Mouse (Mus musculus): ENCODE data around the gene Gclc.
A peak's percentile ranks its signal among the peaks of the same experiment; 100 is the strongest.

Gclc gene

DNA sequence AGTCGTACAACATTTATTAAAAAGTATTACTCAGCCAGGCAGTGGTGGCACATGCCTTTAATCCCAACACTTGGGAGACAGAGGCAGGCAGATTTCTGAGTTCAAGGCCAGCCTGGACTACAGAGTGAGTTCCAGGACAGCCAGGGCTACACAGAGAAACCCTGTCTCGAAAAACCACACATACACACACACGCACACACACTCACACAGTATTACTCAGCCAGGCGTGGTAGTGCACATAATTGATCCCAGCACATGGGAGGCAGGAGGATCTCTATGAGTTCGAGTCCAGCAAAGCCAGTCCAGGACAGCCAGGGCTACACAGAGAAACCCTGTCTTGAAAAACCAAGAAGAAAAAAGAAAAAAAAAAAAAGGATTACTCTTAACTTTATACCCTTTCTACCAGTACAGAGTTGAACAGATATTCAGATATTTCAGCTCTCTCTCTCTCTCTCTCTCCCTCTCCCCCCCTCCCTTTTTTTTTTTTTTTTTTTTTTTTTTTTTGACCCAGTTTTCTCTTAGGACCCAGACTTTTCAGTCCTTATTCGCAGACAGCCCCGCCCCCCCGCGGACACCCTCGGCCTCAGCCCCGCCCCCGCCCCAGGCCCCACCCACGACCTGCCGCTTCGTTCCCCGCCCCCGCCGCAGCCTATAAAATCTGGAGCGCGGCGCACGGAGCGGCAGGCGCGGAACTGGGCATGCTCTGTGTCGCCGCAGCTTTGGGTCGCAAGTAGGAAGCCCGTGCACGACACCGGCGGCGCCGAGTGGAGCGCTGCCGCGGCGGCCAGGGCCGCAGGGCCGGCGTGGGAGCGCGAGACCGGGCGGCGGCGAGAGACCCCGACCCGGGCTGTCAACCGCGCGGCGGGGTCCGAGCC is at the start of gene Gclc:
TSS of gene Gclc (plus strand) at position 683 of the 875 bp plus-strand sequence.
- peak; percentile 77 for DNase-seq (ENCODE audit: low read depth, low spot score)

DNA sequence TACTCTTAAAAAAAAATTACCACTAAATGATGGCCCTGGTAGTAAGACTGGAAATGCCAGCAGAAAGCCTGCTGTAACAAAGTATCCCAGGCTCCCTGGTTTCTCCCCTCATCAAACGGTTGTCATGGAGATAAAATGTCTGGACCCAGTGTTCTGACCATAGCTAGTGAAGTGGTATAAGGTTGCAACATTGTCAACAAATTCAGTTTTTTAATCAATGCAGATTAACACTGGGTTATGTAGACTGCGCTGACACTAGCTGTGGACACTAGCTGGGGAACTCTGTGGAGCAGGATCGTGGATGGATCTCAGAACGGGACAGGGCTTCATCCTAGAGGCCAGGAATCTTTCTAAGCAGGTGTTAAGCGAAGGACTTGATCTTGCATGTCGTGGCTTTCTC is 47.8 kb upstream of the Gclc start:
- no peak for DNase-seq (ENCODE audit: low read depth, low spot score)

DNA sequence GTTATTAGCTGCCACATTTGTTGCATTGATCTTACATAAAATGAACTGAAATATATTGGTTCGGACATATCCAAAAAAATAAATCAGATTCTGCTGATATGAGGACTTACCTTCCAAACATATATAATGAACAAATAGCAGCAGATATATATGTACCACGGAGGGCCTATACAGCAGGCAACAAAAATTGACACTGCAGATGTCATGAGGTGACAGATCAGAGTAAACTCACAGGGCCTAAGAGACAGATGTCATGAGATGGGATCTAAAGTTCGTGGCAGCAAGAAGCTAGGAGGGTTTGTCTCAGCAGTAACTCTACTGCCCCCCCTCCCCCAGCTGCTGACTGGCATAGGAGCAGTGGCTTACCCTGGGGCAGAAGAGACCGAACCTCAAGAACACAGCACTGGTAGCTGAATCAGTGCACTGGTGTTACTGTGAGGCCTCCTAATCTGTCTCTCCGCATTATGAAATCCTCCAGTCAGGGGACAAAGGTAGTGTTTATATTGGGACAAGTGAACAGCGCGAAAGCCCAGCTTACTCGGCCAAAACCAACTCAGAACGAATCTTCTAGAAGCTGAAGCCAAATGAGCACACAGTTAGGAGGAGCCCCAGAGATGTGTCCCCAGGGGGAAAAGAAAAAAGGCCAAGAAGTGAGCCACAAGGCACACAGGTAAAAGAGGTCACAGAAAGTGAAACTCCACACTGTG is 46.7 kb upstream of the Gclc start:
- no peak for DNase-seq (ENCODE audit: low read depth, low spot score)

DNA sequence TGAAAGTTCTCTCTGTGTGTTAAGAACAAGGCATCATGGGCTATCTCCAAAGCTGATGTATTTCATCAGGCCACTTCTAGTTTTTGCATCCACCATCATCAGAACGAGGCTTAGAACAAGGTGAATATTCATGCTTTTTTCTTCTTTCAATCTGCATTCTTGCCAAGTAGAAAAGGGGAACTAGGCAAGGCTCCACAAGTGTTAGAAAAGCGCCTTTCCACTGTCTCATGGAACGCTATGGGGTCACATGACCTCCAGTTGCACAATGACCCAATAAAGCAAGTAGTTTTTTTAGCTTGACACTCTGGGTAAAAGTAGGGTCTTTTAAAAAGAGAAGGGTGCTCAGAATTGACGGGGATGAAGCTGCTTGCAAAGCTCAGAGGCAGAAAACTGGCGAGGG is 45.4 kb upstream of the Gclc start:
- DNase-seq (ENCODE audit: low read depth, low spot score), result no peak

DNA sequence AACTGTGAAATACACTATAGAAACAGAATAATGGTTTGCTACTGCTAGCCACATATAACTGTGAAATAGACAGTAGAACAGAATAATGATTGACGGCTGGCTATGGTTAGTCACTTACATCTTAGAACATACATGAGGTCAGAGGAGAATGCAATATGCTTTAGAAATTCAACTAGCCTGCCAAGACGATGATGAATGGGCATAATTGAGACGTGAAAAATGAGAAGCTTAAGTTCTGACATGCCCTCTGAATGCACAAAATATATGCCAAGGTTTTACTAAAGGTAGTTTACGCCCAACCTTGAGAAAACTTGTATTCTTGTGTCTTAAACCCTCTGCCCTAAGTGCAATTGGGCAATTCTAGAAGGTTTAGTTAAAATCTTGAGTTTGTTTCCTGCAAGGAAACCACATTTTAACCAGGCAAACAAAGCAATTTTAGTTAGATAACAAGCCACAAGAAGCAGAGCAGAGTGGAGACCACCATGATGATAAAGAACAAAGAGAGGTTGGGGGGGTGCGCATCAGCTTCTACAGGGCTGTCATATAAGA is 43.2 kb upstream of the Gclc start:
- peak; percentile 22 for DNase-seq (ENCODE audit: low read depth, low spot score)

DNA sequence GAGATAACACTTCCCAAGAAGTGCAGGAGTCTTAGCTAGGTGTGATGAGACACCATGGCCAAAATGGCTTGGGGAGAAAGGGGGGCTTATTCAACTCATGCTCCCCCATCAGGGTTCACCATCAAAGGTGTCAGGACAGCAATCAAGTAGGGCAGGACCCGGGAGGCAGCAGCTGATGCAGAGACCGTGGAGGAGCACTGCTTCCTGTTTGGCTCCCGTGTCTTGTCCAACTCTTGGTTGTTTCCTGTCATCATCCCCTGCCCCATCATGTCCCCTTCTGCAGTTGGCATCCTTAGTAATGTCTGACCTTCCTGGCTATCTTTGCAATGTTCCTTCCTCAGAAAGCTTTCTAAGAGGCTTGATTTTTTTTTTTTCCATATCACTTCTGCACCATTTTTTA is 41.5 kb upstream of the Gclc start:
- no peak for DNase-seq (ENCODE audit: low read depth, low spot score)

DNA sequence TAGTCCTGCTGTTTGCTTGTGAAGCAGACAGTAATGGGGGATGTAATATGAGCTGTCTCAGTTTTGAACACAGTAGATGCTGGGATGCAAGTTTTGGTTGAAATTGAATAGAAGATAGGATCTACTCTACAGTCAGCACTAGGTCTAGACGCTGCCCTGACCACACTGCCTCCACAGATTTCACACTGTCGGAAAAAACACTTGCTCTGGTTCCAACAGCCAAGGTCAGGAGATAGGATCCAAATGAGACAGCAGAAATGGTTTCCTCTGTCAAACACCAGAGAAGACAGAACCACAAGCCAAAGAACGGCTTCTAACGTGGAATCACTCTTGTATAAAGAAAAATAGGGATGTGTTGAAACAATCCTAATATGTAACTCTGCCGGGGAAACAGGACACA is 41.0 kb upstream of the Gclc start:
- DNase-seq (ENCODE audit: low read depth, low spot score), result no peak

DNA sequence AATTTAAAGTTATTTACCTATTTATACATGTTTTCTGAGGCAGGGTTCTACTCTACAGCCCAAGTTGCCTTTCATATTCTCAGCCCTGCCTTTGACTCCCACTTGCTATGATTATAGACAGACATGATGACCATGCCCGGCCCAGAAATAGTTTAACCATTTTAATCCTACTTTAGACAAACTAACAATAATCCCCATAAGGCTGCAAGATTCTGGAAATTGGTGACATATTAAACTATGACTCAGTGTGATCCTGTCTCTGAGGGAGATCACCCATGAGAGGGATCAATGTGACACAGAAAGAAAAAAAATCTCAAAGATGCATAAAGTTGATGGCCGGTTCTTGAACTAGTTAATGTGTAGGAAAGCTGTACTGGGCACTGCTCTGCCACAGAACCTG is 39.1 kb upstream of the Gclc start:
- DNase-seq (ENCODE audit: low read depth, low spot score), result no peak

DNA sequence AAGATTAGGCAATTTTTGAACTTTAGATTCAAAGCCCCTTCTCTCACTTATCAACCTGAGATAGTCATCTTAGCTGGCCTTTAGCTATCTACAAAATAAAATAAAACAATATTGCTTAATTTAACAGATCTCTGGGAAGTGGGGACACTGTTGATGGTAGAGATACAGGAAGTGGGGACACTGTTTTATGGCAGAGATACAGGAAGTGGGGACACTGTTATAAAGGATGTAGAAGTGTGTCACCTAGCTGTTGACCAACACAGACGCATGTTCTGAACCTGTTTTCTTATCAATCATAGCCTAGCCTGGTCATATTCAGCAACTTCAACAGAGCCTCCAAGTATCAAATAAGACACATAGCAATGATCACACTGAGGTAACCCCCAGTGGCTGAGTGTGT is 38.3 kb upstream of the Gclc start:
- DNase-seq (ENCODE audit: low read depth, low spot score), result no peak

DNA sequence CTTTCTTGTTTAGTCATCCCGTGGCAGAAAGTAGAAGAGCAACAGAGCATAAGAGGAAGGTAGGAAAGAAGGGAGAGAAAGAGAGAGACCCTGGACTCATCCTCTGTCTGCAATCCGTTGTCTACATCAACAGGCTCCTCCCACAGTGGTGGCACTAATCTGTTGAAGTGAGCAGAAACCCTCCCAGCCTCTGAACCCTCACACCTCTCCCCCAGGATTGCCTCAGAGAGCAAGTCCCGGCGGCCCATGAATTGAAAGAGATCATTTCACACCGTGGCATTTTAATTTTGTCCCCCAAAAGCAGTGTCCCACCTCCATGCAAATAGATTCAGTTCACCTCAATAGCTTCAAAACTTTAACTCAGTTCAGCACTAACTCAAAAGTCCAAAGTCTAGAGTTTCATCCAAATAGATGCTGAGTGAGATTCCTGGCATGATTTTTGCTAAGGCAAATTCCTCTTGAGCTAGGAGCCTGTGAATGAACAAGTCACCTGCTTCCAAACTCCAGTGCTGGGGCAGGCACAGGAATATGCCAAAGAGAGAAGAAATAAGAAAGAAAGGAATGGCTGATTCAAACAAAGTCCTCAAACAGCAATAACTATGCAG is 36.4 kb upstream of the Gclc start:
- DNase-seq (ENCODE audit: low read depth, low spot score), result no peak

DNA sequence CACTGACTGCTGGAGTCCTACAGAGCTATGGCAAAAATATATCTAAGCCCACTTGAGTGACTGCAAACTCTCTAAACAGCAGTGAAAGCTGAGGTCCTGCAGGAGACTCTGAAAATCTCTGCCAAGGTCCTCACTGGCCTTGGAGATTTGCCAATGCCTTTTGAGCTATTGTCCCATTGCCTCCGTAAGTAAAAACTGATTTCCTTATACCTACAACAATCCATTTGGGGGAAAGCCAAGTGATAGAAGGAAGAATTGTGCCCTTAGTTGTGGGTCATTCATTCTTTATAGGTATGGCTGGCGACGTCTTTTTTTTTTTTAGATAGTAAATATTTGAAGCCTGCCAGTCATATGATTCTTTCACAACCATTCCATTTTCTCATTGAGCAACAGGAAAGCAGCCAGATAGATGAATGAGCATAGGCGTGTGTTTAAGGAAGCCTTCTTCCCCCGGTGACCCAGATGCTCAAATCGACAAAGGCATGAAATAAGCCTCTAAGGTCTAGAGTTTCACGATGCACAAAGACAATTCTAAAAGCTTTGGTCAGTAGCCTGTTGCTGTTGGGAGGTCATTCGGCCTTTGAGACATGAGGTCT is 35.4 kb upstream of the Gclc start:
- no peak for DNase-seq (ENCODE audit: low read depth, low spot score)

DNA sequence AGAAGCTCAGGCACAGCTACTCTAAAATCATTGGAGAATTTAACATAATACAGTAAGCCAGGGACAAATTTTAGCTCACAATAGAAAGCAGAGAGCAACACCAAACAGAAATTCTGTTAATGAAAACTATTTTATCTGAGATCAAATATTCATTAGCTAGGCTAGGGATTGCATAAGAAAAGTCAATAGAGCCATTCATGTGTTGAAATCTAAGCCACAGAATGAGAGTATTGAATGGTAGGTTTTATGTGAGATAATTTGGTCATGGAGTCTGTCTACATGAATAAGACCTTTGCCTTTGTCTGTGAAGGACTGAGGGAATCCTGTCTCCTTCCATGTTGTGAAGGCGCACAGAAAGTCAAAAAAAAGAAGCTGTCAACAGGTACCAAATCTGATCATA is 34.7 kb upstream of the Gclc start:
- DNase-seq (ENCODE audit: low read depth, low spot score), result no peak

DNA sequence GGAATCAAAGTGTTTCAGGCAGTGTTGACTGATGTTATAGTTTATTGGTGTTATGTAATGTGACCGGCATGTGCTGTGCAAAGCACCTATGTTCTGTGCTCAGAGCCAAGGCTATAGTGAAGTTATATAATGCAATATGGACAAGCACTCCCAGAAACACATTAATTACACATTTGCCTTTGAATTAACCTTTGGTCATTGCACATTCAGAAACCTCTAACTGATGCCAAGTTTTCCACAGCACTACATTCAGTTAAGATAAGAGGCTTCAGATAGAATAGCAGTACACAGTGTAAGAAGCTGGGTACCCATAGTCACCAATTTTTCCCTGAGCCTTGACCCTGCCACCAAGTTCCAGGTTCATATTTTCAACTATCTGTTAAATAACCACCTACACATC is 32.0 kb upstream of the Gclc start:
- no peak for DNase-seq (ENCODE audit: low read depth, low spot score)

DNA sequence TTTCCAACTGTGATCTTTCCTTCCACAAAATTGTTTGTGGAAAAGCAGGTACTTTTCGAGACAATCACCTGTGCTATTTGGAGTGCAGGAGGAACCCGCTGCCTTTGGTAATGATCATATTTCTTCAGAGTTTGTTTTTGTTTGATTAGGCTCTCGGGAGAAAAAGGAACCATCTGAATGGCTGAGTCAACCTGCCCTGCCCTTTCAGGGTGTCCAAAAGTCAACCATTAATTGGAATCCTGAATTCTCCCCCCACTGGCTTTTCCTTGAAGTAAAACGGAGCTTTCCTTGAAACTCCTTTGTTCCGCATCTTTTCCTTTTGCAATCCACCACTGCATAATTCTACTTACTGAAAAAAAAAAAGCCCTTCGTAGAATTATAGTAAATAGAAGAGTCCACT is 30.1 kb upstream of the Gclc start:
- DNase-seq (ENCODE audit: low read depth, low spot score), result no peak

DNA sequence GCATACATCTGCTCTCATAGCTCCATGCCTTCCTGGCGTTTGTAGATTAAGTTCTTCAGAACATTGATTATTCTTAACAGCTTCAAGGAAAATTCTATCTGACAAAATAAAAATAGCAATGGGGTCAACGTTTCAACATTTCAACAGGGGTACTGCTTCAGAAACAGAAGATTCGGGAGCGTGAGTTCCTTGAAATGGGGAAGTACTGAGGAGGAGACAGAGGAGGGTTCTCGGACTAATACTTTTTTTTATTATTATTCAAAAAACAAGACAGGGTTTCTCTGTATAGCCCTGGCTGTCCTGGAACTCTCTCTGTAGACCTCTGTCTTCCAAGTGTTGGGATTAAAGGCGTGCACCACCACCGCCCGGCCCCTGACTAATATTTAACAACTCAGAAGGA is 28.9 kb upstream of the Gclc start:
- no peak for DNase-seq (ENCODE audit: low read depth, low spot score)

DNA sequence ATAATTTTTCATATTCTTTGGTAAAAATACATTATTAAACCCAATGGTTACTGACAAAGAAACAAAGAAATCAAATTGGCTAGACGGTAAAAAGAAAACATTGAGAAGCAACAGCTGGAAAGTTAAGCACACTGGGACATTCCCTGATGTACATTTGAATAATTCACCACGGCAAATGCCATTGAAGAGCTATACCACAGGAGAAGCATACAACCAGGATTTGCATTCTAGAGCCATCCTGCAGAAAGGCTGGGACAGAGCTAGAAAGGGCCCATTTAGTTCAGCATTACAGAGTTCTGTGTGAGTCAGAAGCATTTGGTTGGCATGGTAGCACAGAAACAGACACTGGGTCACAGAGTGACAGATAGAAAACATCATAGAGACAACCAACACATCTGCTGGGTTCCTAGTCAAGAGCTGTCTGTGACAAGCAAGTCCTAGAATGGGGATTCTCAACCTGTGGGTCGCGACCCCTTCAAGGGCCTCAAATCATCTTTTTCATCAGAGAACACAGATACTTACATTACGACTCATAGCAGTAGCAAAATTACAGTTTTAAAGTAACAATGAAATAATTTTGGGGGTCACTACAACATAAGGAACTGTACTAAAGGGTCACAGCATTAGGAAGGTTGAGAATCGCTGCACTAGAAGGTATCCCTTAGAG is 28.2 kb upstream of the Gclc start:
- no peak for DNase-seq (ENCODE audit: low read depth, low spot score)

DNA sequence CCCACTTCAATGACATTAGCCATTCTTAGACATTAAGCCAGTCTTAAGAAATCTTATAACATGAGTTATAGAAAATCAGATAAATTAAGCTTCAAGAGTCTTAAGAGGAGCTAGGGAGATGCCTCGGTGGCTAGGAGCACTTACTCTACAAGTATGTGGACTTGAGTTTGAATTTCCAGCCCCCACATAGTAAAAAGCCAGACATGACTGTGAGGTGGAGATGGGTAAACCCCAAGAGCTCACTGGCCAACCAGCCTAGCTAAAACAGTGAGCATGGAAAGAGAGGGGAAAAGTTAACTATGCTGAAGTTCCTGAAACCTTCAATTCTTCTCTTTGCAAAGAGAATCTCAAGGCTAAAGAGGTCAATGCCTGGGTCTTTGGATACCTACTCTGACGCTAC is 27.3 kb upstream of the Gclc start:
- DNase-seq (ENCODE audit: low read depth, low spot score), result no peak

DNA sequence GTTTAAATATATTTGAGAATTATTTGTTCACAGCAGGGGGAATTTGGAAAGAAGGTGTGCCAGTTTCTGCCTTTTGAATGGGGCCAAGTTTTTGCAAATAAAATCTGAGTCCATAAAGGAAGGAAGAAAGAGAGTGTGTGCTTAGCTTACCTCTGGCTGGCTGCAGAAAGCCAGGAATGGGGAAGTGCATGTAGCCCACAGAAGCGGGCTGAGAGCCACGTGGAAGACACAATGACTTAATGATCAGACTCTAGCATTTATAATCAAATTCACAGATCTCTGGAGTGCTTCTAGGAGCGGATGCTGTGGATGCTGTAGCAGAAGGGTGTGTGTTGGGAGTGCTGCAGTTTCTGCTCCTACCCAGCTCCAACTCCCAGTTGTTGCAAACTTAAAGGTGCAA is 22.3 kb upstream of the Gclc start:
- no peak for DNase-seq (ENCODE audit: low read depth, low spot score)

DNA sequence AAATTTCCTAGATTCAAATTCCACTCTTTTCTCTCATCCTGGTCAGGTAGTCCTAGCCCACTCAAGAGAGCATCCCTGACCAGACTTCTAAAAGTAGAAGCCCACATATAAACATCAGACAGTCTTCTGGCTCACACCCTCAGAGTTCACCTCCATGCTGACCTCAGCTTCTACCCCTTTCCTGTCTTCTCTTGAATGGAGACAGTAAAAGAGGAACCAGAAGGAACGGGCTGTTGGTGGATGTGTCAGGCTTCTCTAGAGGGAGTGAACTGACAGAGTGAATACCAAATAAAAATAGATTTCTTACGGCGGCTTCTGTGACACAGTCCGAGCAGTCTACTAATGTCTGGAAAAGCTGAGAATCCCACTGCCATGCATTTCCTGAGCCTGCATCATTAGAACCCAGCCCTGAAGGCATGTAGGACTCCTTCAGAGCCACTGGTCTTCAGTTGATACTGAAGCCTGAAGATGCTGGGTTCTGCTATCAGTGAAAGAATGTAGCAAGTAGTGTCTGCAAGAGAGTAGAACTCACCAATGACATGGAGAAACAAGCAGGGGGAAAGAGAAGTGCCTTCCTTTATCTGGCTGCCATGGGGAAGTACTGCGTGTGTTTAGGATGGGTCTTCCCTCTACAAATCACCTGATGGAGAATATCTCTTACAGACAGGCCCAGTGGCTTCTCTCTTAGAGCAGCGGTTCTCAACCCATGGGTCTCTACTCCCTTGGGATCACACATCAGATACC is 16.9 kb upstream of the Gclc start:
- DNase-seq (ENCODE audit: low read depth, low spot score), result no peak

DNA sequence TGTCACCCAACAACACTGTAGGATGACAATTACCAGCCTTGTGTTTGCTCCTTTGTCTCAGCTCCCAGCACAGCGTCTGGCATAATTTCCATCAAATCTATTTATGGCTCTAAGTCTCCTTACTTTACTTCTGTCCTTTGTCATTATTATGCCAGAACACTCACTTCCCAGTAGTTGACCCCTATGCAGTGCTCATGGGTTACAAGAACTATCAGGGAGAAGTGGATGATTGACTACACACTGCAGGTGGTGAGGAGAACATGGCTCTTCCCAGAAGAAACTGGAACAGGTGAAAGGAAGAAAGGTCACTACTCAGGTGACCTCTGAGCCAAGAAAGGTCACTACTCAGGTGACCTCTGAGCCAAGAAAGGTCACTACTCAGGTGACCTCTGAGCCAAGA is 12.9 kb upstream of the Gclc start:
- no peak for DNase-seq (ENCODE audit: low read depth, low spot score)

DNA sequence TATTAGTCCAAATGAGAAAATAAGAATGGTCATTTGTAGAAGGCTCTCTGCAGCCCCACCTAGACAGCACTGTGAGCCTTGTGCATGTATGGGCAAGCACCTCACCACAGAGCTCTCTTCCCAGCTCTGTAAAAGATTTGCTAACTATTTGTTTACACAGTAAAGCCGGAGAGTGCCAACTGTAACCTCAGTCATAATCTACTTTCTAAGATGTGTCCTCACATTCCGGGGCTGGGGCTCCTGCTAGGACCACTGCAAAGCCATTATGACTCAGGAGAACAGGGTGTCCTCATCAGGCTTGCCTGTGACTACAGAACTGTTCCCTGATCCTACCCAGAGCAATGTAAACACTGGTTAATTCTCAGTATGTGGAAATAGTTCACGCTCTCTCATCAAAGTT is 9.5 kb upstream of the Gclc start:
- no peak for DNase-seq (ENCODE audit: low read depth, low spot score)
